In genomic region chr15:85337219-85337618, GRCm38 (mm10) we compare ENCODE assay signal across 8 mouse cellular contexts. TPM values are rescaled to one million over a fixed set of nuclear protein-coding genes. Genes with fewer than 3 reads are reported as not detected.
DNase-seq lines count a peak whose midpoint lies in the region; ATAC-seq and TF ChIP-seq lines count a peak whose summit lies in the region.

No protein-coding gene starts in this region.

- H3K9ac ChIP-seq in intestine, embryonic 14.5 days (ENCODE audit: low read length) = peak overlapping the region; percentile 91

- no peak for DNase-seq in left cerebral cortex, adult 2 months (ENCODE audit: extremely low spot score in 1 of 2, low spot score in 2 of 2)
- DNase-seq in left cerebral cortex, adult 11 months (ENCODE audit: low spot score) = no peak
- no peak for DNase-seq in intestine, embryonic 14.5 days (ENCODE audit: low spot score)
- DNase-seq in naive thymus-derived CD4-positive, alpha-beta T cell, adult 2 months (ENCODE audit: low read depth) = peak; percentile 19
- no peak for DNase-seq in spleen, postnatal 4 days (ENCODE audit: low spot score in 2 of 2)
- DNase-seq in adipocyte (ENCODE audit: low spot score) = no peak
- DNase-seq in right cerebral cortex, adult 18-20 months = no peak

- H3K27me3 ChIP-seq in intestine, embryonic 14.5 days (replicated peaks; ENCODE audit: control insufficient read depth, insufficient read depth, low read length) = no peaks in the 10 kb centered on the region

- peak overlapping the region; percentile 94 for H3K4me3 ChIP-seq in left cerebral cortex, adult 2 months
- peak overlapping the region; percentile 93 for H3K4me3 ChIP-seq in brown adipose tissue, adult 24 weeks (ENCODE audit: insufficient read depth, low read depth, low read length)
- peak overlapping the region; percentile 91 for H3K4me3 ChIP-seq in intestine, embryonic 14.5 days (ENCODE audit: low read depth, low read length)

- peak overlapping the region; percentile 79 for H3K4me2 ChIP-seq in intestine, embryonic 14.5 days (ENCODE audit: low read length)

- H3K36me3 ChIP-seq in intestine, embryonic 14.5 days (ENCODE audit: control insufficient read depth, insufficient read depth, low read length) = no peaks in the 10 kb centered on the region

- 39% methylated on average over 9 of the region's 9 CpGs for WGBS in intestine, embryonic 14.5 days

- intact Hi-C loops in left cerebral cortex, adult 2 months (cut with DNase I) = no loop called here

- H3K27ac ChIP-seq in left cerebral cortex, adult 2 months = peak overlapping the region; percentile 98
- H3K27ac ChIP-seq in brown adipose tissue, adult 24 weeks (replicated peaks; ENCODE audit: low read depth, low read length) = no peak overlapping the region
- H3K27ac ChIP-seq in intestine, embryonic 14.5 days (ENCODE audit: low read depth) = peak overlapping the region; percentile 97; the same call in 1 of the 2 replicates

- ATAC-seq in intestine, embryonic 14.5 days (replicated peaks; ENCODE audit: low FRiP score, low TSS enrichment, low read depth) = no peak

- no peaks in the 10 kb centered on the region for H3K9me3 ChIP-seq in intestine, embryonic 14.5 days (ENCODE audit: control insufficient read depth, low read length)

- no peak for TF ChIP-seq CTCF in left cerebral cortex, adult 2 months (IDR thresholded peaks at IDR 0.05)

- H3K4me1 ChIP-seq in brown adipose tissue, adult 24 weeks (ENCODE audit: control insufficient read depth, insufficient read depth, insufficient read length, low read length) = no peaks in the 10 kb centered on the region
- peaks cover 12% of the 10 kb centered on the region for H3K4me1 ChIP-seq in intestine, embryonic 14.5 days (replicated peaks; ENCODE audit: control insufficient read depth, insufficient read depth, low read length)

RNA-seq across cellular contexts. Expression of gene Atxn10, which starts 1.2 kb away (rescaled TPM):
- 100 to 1,000 TPM; 238 to 262 TPM for total RNA-seq in left cerebral cortex, adult 2 months (2021)
- 45.7 and 47.9 TPM in 2 replicates for polyA plus RNA-seq in brown adipose tissue, adult 24 weeks (2012; ENCODE audit: insufficient read depth, insufficient read length, missing spikeins)
- 253 and 275 TPM in 2 replicates for polyA plus RNA-seq in intestine, embryonic 14.5 days (2014; fragmentation: Nextera tagmentation; extraction: Ambion mirVana)
